Mouse (Mus musculus) cerebellum, adult 9-11 months (tissue): ENCODE measurements around the gene Adamtsl4.

Source experiments
- DNase-seq: peaks from one replicate; pipeline ENCODE4 v3.0.0; 2022

Gene Adamtsl4

DNA sequence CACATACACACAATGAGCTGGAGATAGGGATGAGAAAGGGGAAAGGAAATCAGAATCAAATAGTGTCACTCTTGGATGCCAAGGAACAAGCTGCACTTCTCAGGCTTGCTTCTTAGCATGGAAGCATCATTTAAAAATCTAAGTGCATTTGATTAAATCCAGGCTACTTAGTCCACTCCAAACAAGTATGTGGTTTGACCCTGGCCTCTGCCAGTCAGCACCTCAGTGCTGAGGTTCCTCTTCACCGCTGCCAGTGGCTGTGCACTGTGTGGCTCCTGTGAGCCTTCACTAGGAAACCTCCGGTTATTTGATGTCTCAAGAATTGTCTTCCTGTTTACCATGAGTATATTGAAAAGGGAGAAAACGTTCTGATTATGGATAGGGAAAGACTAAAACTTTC lies 56.9 kb downstream of the Adamtsl4 start:
- no peak for DNase-seq

DNA sequence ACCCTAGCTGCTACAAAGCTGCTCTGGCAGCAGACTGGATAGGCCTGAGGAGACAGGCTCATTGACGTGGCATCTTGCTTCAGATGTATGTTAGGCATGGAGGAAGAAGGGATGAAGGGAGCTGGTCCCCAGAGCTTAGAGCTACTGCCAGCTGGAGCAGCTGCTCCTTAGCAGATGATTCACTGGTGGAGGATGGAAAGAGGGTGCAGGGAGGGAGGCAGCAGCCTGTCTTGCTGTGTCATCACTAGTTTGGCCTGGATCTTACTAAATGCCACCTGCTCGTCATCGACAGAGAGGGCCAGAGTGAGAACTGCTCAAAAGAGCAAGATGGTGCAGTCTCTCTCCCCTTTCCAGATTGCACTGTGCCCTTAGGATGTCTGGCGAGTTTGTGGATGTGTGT lies 58.0 kb downstream of the Adamtsl4 start:
- DNase-seq, result peak; percentile 72

DNA sequence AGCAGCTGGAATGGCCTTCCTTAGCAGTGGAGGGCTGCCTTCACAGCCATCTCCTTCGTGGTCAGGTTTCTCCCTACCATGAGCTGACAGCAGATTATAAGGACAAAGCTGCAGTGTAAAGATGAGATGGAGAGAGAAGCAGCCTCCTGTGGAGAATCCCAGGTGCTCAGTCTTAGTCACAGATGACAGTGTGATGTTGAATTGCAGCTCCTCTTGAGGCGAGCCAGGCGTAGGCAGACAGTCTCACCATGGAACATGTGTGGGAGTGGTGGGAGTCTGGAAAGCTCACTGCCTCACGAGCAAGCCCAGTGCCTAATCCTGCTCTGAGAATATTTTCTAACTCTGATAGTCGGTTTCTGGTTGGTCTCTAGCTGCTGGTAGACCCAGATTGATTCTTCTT lies 60.0 kb downstream of the Adamtsl4 start:
- no peak for DNase-seq
